Comparison of ENCODE assay signal across 18 mouse cellular contexts in the genomic region with DNA sequence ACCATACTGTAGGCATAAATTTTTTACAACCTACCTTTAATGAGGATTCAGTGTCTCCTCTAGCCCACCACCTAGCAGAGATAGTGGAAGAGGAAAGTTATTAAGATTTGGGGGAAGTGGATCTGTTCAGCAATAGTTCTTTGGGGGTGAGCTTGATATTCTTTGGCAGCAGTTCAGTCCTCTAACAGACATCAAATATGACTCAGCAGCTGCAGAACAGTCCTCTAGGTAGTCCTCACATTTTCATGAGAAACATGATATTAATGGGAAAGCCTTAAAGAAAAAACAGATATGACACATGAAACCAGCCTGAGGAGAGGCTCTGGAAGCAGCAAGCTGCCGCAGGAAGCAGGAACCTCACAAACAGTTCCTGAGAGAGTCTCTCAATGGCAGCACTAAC.
"Had no signal": no experiment of that assay in that cellular context is flagged by ENCODE, and none has a peak within 500 bp of the region (broad histone marks: within the 10 kb centered on the region; RNA-seq: fewer than 3 reads in every experiment).

No protein-coding gene starts in this region.

- DNase-seq: liver, postnatal 0 days; lung, embryonic 14.5 days; lung, postnatal 10 days; lung, postnatal 4 days; retina, postnatal 1 day; right cerebral cortex, adult 18-20 months; right cerebral cortex, postnatal 25 days; right cerebral cortex, postnatal 4 days; spleen, adult 18-20 months; thymus, adult 2 months; thymus, postnatal 25 days; thymus, postnatal 4 days had no signal

- H3K9me3 ChIP-seq: liver, embryonic 15.5 days; midbrain, embryonic 13.5 days; midbrain, embryonic 15.5 days; neural tube, embryonic 15.5 days had no signal

- H3K9ac ChIP-seq: liver, embryonic 15.5 days; liver, postnatal 0 days; lung, embryonic 14.5 days; midbrain, embryonic 13.5 days; midbrain, embryonic 15.5 days; neural tube, embryonic 13.5 days; neural tube, embryonic 15.5 days had no signal

- H3K27me3 ChIP-seq: liver, embryonic 15.5 days; midbrain, embryonic 13.5 days; midbrain, embryonic 15.5 days; neural tube, embryonic 13.5 days; neural tube, embryonic 15.5 days had no signal

- H3K4me1 ChIP-seq: liver, embryonic 15.5 days; midbrain, embryonic 10.5 days; midbrain, embryonic 13.5 days; midbrain, embryonic 15.5 days; neural tube, embryonic 13.5 days; neural tube, embryonic 15.5 days had no signal

- H3K27ac ChIP-seq: liver, embryonic 15.5 days; midbrain, embryonic 10.5 days; midbrain, embryonic 13.5 days; midbrain, embryonic 15.5 days; neural tube, embryonic 13.5 days; neural tube, embryonic 15.5 days had no signal

- H3K4me3 ChIP-seq: liver, embryonic 15.5 days; midbrain, embryonic 10.5 days; midbrain, embryonic 13.5 days; midbrain, embryonic 15.5 days; neural tube, embryonic 13.5 days; neural tube, embryonic 15.5 days had no signal

- H3K4me2 ChIP-seq: liver, embryonic 15.5 days; lung, embryonic 14.5 days; midbrain, embryonic 13.5 days; midbrain, embryonic 15.5 days; neural tube, embryonic 13.5 days; neural tube, embryonic 15.5 days had no signal

- H3K36me3 ChIP-seq: liver, embryonic 15.5 days; midbrain, embryonic 10.5 days; midbrain, embryonic 13.5 days; midbrain, embryonic 15.5 days; neural tube, embryonic 13.5 days; neural tube, embryonic 15.5 days had no signal

- ATAC-seq: liver, postnatal 0 days; midbrain, embryonic 13.5 days; midbrain, embryonic 15.5 days had no signal
